Mouse (Mus musculus) olfactory bulb, adult 2 months (tissue): ENCODE measurements around the gene C3. TPM values are rescaled to one million over a fixed set of nuclear protein-coding genes. Genes with fewer than 3 reads are reported as not detected.
A peak's percentile ranks its signal among the peaks of the same experiment; 100 is the strongest.

Experiments used
- H3K27ac ChIP-seq: fragments of 200-500 bp; 2 replicates; pipeline ENCODE4 v1.5.1; 2012; ENCODE audit warnings: low read depth, low read length; ENCODE audit not compliant: insufficient read depth
- H3K4me1 ChIP-seq: fragments of 200-500 bp; 2 replicates; pipeline ENCODE4 v1.6.1; 2012; ENCODE audit warnings: low read length; ENCODE audit not compliant: control insufficient read depth, insufficient read depth
- H3K4me3 ChIP-seq: fragments of 200-500 bp; 2 replicates; pipeline ENCODE4 v1.5.1; 2012; ENCODE audit warnings: mild to moderate bottlenecking, low read depth, low read length, moderate library complexity; ENCODE audit not compliant: insufficient read depth
- CTCF ChIP-seq: fragments of 200-500 bp; IDR thresholded peaks from 2 replicates; pipeline ENCODE4 v1.5.1; 2012; ENCODE audit warnings: low read depth, mild to moderate bottlenecking, low read length, moderate library complexity; ENCODE audit not compliant: insufficient read depth
- POLR2A ChIP-seq: fragments of 200-500 bp; IDR thresholded peaks from 2 replicates; pipeline ENCODE4 v1.6.1; 2012; ENCODE audit warnings: mild to moderate bottlenecking, low read depth, low read length, moderate library complexity; ENCODE audit not compliant: insufficient read depth
- WGBS: fragments of 180-500 bp; shearing (Covaris S2); methylation state at CpG from one replicate; pipeline ENCODE4 v1.1.7; 2018; 5-methylcytosine and 5-hydroxymethylcytosine counted together
- polyA plus RNA-seq: library from polyadenylated mRNA; stranded (reverse); fragments of >200 nt; gene quantifications from 2 replicates; pipeline ENCODE4 v1.2.4, GENCODE M21; 2012; ENCODE audit warnings: low replicate concordance; ENCODE audit not compliant: missing spikeins, insufficient read depth, insufficient read length

The C3 gene
- polyA plus RNA-seq, 1 experiment = not detected

DNA sequence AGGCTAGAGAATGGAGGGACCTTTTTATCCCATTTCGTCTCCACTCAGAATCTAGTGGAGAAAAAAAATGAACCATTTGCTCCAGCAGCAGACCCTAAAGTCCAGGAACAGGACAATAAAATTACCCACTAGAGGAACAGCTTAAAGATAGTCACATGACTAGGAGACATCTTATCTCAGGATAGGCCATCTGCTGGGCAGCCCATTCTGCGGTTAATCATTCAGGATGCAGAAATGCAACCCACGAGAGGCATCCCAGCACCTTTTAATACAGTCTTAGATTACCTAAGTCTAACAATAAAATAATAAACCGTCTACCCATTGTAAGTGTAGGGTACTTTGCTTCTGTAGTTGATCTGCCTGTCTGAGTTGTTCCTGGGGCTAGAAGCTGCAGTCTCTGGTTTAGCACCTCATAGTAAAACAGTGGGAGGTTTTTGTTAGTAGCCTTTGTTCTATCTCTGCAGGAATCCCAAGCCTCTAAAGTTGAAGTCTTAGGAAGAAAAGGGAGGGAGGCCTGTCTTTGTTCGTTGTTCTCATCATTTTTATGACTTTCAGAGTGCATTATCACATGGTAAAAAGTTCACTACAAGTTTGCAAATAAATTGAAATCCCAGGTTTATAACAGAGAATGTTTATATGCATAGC lies 57.2 kb downstream of the C3 start:
- Histone ChIP-seq H3K4me3 (no peak overlapping the region), H3K4me1 (no peaks in the 10 kb centered on the region; the same call in 1 of the 2 replicates), H3K27ac (no peak overlapping the region)
- TF ChIP-seq POLR2A (no peak), CTCF (no peak)
- 72% methylated on average over 5 of the region's 5 CpGs for WGBS

DNA sequence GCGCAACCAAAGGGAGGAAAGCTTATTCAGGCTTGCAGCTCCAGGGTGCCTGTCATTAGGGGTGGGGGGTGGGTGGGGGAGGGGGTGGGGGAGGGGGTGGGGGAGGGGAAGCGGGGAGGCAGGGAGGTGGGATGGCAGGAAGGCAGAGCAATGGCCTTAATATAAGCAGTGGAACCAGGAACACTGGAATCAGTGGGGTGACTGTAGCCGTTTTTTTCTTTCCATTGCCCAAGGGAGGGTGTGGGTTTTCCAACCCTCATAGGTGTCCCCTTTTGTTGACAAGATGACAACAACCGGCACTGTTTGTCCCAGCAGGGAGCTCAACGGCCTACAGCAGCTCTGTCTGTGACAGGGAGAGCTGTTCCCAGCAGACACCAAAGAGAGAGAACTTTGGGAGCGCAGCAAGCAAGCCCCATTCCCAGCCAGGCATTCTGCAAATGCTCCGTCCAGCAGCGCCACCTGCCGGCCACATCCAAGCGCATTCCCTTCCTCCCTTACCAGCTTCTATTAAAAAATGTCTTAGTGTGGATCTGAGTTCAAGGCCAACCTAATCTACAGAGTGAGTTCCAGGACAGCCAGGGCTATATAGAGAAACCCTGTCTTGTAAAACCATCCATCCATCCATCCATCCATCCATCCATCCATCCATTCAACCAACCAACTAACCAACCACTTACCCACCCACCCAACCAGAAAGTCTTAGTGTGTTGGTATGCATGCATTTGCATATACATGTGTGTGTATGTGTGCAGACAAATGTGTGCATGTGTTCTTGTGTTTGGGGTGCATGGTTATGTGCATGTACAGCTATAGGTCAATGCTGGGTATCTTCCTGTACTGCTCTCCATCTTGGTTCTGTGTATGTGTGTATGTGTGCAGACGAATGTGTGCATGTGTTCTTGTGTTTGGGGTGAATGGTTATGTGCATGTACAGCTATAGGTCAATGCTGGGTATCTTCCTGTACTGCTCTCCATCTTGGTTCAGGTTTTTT lies 60.8 kb downstream of the C3 start:
- Histone ChIP-seq H3K4me3 (no peak overlapping the region), H3K4me1 (no peaks in the 10 kb centered on the region; the same call in 1 of the 2 replicates), H3K27ac (no peak overlapping the region)
- TF ChIP-seq CTCF (peak; percentile 90), POLR2A (no peak)
- WGBS = 15% methylated on average over 11 of the region's 11 CpGs

Other genes with a start within 250 kb of the C3 start
- gene Acer1, start 246.0 kb downstream of the C3 start, polyA plus RNA-seq = not detected in 2 replicates
- not detected in 2 replicates for gene Clpp, start 237.8 kb downstream of the C3 start, polyA plus RNA-seq
- not detected in 2 replicates for gene Alkbh7, start 230.8 kb downstream of the C3 start, polyA plus RNA-seq
- gene Pspn, start 228.1 kb downstream of the C3 start, polyA plus RNA-seq = not detected in 2 replicates
- not detected in 2 replicates for gene Gtf2f1, start 216.8 kb downstream of the C3 start, polyA plus RNA-seq
- gene Gm17949, start 216.7 kb downstream of the C3 start, polyA plus RNA-seq = not detected in 2 replicates
- 183 TPM in 1 of 2 replicates, not detected in the other for gene Khsrp, start 196.6 kb downstream of the C3 start, polyA plus RNA-seq
- not detected in 2 replicates for gene Slc25a41, start 186.5 kb downstream of the C3 start, polyA plus RNA-seq
- not detected in 2 replicates for gene Crb3, start 169.0 kb downstream of the C3 start, polyA plus RNA-seq
- 526 and 583 TPM in 2 replicates for gene Slc25a23, start 168.3 kb downstream of the C3 start, polyA plus RNA-seq
- not detected in 2 replicates for gene Dennd1c, start 149.6 kb downstream of the C3 start, polyA plus RNA-seq
- gene Tubb4a, start 140.4 kb downstream of the C3 start, polyA plus RNA-seq = 276 TPM in 1 of 2 replicates, not detected in the other
- gene Tnfsf9, start 122.8 kb downstream of the C3 start, polyA plus RNA-seq = not detected in 2 replicates
- not detected in 2 replicates for gene Cd70, start 78.4 kb downstream of the C3 start, polyA plus RNA-seq
- gene Tnfsf14, start 34.0 kb downstream of the C3 start, polyA plus RNA-seq = not detected in 2 replicates
- gene Gpr108, start 20.3 kb upstream of the C3 start, polyA plus RNA-seq = not detected in 2 replicates
- not detected in 2 replicates for gene Trip10, start 21.3 kb upstream of the C3 start, polyA plus RNA-seq
- gene Vav1, start 51.0 kb upstream of the C3 start, polyA plus RNA-seq = 215 TPM in 1 of 2 replicates, not detected in the other
- gene Adgre1, start 130.6 kb upstream of the C3 start, polyA plus RNA-seq = not detected in 2 replicates